Mouse (Mus musculus): ENCODE measurements at regions not wholly inside any gene's neighbourhood (a gene's known extent, or its start where the extent isn't known, plus 50 kb on each side); places are given as distances from the start of the nearest gene placed in this dataset.

DNA sequence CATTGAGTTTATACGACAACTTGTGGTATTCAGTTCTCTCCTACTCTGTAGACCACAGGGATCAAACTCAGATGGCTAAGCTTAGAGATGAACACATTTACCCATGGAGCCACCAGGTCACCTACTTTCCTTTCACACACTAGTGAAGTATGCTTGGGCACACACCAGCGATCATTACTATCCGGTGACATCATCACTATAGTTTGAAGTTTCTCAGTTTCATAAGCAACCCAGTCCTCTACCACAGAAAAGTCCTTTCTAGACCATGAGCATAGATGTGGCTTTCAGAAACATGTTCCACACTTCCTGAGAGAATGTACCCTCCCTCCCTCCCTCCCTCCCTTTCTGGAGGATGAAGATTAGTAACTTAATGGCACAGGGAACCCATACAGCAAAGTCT is 532.9 kb downstream of the Grin2a start:
- no peak for DNase-seq
- intact Hi-C loops (cut with DNase I): no loop called here

DNA sequence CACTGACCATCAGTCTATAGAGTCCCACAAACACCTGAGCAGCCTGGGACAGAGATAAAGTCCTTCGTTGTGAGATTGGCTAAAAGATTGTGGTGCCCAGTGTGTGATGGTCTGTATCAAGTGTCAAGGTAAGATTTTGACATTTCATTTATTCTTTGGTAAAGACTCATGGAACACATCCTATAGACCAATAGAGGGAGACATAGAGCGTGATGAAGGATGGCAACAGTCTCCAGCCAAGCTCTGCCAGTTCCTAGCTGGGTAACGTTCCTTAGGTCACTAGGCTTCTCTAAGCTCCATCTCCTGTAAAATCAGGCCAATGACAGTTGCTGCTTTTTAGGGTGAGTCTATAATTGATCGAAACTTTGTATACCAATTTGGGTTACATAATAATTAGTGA is 526.0 kb downstream of the Grin2a start:
- DNase-seq: no peak
- intact Hi-C loops (cut with DNase I): no loop called here

DNA sequence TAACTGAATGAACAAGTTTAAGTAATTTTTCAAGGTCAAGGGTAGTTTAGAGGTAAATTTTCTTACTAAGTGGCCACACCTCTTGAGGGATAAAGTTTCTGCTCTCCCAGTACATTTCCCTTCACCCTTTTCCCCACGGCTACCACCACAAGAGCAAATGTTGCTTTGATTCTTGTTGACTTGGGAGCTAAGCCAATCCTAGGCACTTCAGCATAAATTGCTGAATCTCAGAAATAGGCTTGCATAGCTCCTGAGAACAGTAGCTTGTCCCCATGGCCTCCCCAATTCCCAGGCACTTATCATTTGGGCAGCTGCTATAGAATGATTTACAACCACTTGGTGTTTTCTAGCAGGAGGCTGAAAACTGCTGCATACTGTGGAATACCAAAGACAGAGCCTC is 510.1 kb downstream of the Grin2a start:
- intact Hi-C loops (cut with DNase I): no loop called here
- no peak for DNase-seq

DNA sequence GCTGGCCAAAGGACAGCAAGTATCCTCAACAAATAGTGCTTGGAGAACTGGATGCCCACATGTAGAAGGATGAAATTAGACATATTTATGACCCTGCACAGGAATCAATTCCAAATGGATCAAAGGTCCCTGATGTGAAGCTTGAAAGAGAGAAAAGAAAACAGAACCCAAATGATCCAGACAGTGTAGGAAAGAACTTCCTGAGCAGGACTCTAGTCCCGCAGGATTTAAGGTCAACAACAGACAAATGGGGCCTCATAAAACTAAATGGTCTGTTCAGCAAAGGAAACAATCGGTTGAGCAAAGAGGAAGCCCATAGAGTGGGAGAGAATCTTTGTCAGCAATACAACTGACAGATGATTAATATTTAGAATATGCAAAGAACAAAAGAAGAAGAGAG is 497.1 kb downstream of the Grin2a start:
- DNase-seq: no peak
- intact Hi-C loops (cut with DNase I): no loop called here

DNA sequence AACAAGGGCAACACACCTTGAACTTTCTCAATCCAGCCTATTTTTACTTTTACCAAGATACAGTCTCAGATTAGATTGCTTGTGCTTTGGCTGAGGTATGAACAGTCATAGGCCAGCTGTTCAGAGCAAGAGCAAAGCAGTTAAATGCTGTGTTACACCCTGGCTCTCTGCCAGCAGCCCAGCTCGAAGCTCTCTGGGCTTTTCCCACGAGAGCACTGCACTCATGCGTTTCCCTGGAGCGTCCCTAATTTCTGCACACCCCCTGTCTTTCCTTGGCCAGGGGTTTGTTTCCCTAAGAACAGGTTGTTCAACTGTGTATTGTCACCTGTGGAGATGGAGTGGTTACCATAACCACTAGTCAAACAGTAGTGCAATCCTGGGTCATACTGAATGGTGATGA is 493.6 kb downstream of the Grin2a start:
- intact Hi-C loops (cut with DNase I): no loop called here
- DNase-seq: peak; percentile 3 to 6

DNA sequence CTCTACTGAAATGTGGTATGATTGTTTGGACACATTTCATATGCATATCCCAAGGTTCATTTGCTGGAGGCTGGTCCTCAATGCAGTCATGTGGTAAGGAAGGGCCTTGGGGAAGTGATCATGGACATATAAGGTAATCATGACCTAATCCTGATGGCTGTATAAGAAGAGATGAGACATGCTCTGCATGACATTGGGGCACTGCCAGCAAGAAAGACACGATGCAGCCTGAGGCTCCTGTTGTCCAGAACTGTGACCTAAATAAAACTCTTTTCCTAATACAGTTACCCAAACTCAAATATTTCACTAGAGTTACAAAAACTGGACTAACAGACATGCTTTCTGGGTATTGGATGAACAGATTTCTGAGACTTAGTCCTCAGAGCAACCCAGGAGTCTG is 485.7 kb downstream of the Grin2a start:
- no peak for DNase-seq
- intact Hi-C loops (cut with DNase I): no loop called here

DNA sequence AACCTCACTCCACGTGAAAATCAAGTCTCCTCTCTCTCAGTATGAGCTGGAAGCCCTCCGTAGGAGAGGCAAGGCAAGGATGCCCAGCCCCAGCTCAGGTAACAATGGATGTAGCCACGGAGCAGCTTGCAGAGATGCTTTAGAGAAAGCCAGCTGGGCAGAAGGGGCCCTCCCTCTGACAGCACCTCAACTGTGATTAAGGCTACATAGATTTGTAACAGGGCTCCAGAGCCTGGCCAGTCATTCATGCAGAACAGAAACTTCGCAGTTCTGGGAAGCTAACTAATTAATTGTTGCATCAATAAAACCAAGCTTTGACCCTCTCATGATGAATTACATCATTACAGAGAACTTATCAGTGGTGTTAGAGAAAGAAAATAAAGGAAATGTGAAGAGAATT is 480.8 kb downstream of the Grin2a start:
- no peak for DNase-seq
- intact Hi-C loops (cut with DNase I): no loop called here

Data from heart, postnatal 36 days (tissue).